Mouse (Mus musculus) embryonic facial prominence, embryonic 10.5 days (tissue): ENCODE measurements around the gene Prr11. TPM values are rescaled to one million over a fixed set of nuclear protein-coding genes. Genes with fewer than 3 reads are reported as not detected.

Experiments used
- DNase-seq: peaks from one replicate; pipeline ENCODE4 v3.0.0-alpha.2; 2017; ENCODE audit warnings: low spot score
- H3K27ac ChIP-seq: fragments of 300-500 bp; sonication (generic); replicated peaks from 2 replicates; pipeline ENCODE4 v1.5.1; 2016; ENCODE audit warnings: mild to moderate bottlenecking
- H3K27me3 ChIP-seq: fragments of 300-500 bp; sonication (generic); replicated peaks from 2 replicates; pipeline ENCODE4 v1.6.1; 2016; ENCODE audit warnings: low read depth, mild to moderate bottlenecking; ENCODE audit not compliant: poor library complexity, severe bottlenecking
- H3K36me3 ChIP-seq: fragments of 300-500 bp; sonication (generic); replicated peaks from 2 replicates; pipeline ENCODE4 v1.6.1; 2016; ENCODE audit warnings: mild to moderate bottlenecking, moderate library complexity
- H3K4me1 ChIP-seq: fragments of 300-500 bp; sonication (generic); 2 replicates; pipeline ENCODE4 v1.6.1; 2016
- H3K4me3 ChIP-seq: fragments of 300-500 bp; sonication (generic); 2 replicates; pipeline ENCODE4 v1.5.1; 2016; ENCODE audit warnings: mild to moderate bottlenecking, moderate library complexity
- H3K9me3 ChIP-seq: fragments of 300-500 bp; sonication (generic); 2 replicates; pipeline ENCODE4 v1.6.1; 2016; ENCODE audit warnings: mild to moderate bottlenecking
- WGBS: fragments of 180-500 bp; shearing (Covaris S2); methylation state at CpG from one replicate; pipeline ENCODE4 v1.1.7; 2016; 5-methylcytosine and 5-hydroxymethylcytosine counted together
- polyA plus RNA-seq: library from polyadenylated mRNA; unstranded; fragments of >200 nt; fragmentation: Nextera tagmentation; extraction: Ambion mirVana; gene quantifications from 2 replicates; pipeline ENCODE4 v1.2.1, GENCODE M21; 2016

The Prr11 gene
- 17.5 and 17.9 TPM in 2 replicates for polyA plus RNA-seq

- DNase-seq = no peak
- H3K4me1 ChIP-seq = peaks cover 34% of the 10 kb centered on the region
- under 1% methylated on average over 14 of the region's 14 CpGs for WGBS
- no peaks in the 10 kb centered on the region for H3K27me3 ChIP-seq
- peaks cover 53% of the 10 kb centered on the region for H3K36me3 ChIP-seq
- H3K27ac ChIP-seq = peak within 1 kb of the TSS; percentile 100
- no peaks in the 10 kb centered on the region for H3K9me3 ChIP-seq
- H3K4me3 ChIP-seq = peak within 1 kb of the TSS; percentile 96
Observed at GRCm38 (mm10) chr11:87108409-87108754, at the start of gene Prr11. TSS of gene Prr11 (minus strand) at chr11:87108708.

GRCm38 (mm10) chr11:87158012-87158411 lies 49.5 kb upstream of the Prr11 start:
- H3K27ac ChIP-seq = no peak overlapping the region
- peaks cover 77% of the 10 kb centered on the region for H3K36me3 ChIP-seq
- 95% methylated on average over 2 of the region's 2 CpGs for WGBS
- no peak for DNase-seq
- no peaks in the 10 kb centered on the region for H3K27me3 ChIP-seq
- H3K4me3 ChIP-seq = no peak overlapping the region
- no peaks in the 10 kb centered on the region for H3K4me1 ChIP-seq
- no peaks in the 10 kb centered on the region for H3K9me3 ChIP-seq

- Histone ChIP-seq H3K36me3 (peaks cover 77% of the 10 kb centered on the region), H3K9me3 (no peaks in the 10 kb centered on the region)
- 86% methylated on average over 4 of the region's 4 CpGs for WGBS
Observed at GRCm38 (mm10) chr11:87136233-87136632, 27.7 kb upstream of the Prr11 start.

GRCm38 (mm10) chr11:87126824-87127816 lies 18.6 kb upstream of the Prr11 start, which contains the start of gene Trim37:
TSS of gene Trim37 (plus strand) at chr11:87127077.
- Histone ChIP-seq H3K27me3 (no peaks in the 10 kb centered on the region), H3K36me3 (peaks cover 53% of the 10 kb centered on the region), H3K27ac (peak within 1 kb of the TSS; percentile 92), H3K9me3 (no peaks in the 10 kb centered on the region), H3K4me3 (peak within 1 kb of the TSS; percentile 97), H3K4me1 (peaks cover 27% of the 10 kb centered on the region)
- DNase-seq = peak; percentile 97
- under 1% methylated on average over 96 of the region's 105 CpGs for WGBS

More at GRCm38 (mm10) chr11:87136233-87136632, 27.7 kb upstream of the Prr11 start:
- no peak for DNase-seq
- H3K4me3 ChIP-seq = no peak overlapping the region
- no peaks in the 10 kb centered on the region for H3K27me3 ChIP-seq
- H3K27ac ChIP-seq = no peak overlapping the region
- no peaks in the 10 kb centered on the region for H3K4me1 ChIP-seq

GRCm38 (mm10) chr11:87126281-87126823 lies 17.8 kb upstream of the Prr11 start:
- Histone ChIP-seq H3K9me3 (no peaks in the 10 kb centered on the region), H3K4me1 (peaks cover 27% of the 10 kb centered on the region), H3K4me3 (peak overlapping the region; percentile 97), H3K36me3 (peaks cover 55% of the 10 kb centered on the region), H3K27me3 (no peaks in the 10 kb centered on the region), H3K27ac (peak overlapping the region; percentile 92)
- peak; percentile 38 for DNase-seq
- 2% methylated on average over 12 of the region's 12 CpGs for WGBS

GRCm38 (mm10) chr11:87125562-87125961 lies 17.1 kb upstream of the Prr11 start:
- no peaks in the 10 kb centered on the region for H3K27me3 ChIP-seq
- H3K4me1 ChIP-seq = peaks cover 27% of the 10 kb centered on the region
- WGBS = 59% methylated on average over 4 of the region's 4 CpGs
- no peaks in the 10 kb centered on the region for H3K9me3 ChIP-seq
- peak overlapping the region; percentile 92 for H3K27ac ChIP-seq
- DNase-seq = no peak
- H3K36me3 ChIP-seq = peaks cover 55% of the 10 kb centered on the region
- peak overlapping the region; percentile 97 for H3K4me3 ChIP-seq

- peaks cover 79% of the 10 kb centered on the region for H3K36me3 ChIP-seq
- 88% methylated on average over 8 of the region's 8 CpGs for WGBS
- H3K4me1 ChIP-seq = peaks cover 11% of the 10 kb centered on the region
- DNase-seq = no peak
- H3K4me3 ChIP-seq = no peak overlapping the region
- H3K9me3 ChIP-seq = no peaks in the 10 kb centered on the region
- no peaks in the 10 kb centered on the region for H3K27me3 ChIP-seq
- no peak overlapping the region for H3K27ac ChIP-seq
Observed at GRCm38 (mm10) chr11:87121864-87122263, 13.4 kb upstream of the Prr11 start.

- WGBS = 13% methylated on average over 9 of the region's 9 CpGs
Observed at GRCm38 (mm10) chr11:87110172-87110909, 1.8 kb upstream of the Prr11 start.

GRCm38 (mm10) chr11:87109519-87110171 lies 1.1 kb upstream of the Prr11 start:
- Histone ChIP-seq H3K27me3 (no peaks in the 10 kb centered on the region), H3K4me3 (peak overlapping the region; percentile 96), H3K27ac (peak overlapping the region; percentile 100), H3K9me3 (no peaks in the 10 kb centered on the region), H3K36me3 (peaks cover 53% of the 10 kb centered on the region), H3K4me1 (peaks cover 35% of the 10 kb centered on the region)
- under 1% methylated on average over 42 of the region's 42 CpGs for WGBS
- peak; percentile 71 for DNase-seq

More at GRCm38 (mm10) chr11:87110172-87110909, 1.8 kb upstream of the Prr11 start:
- Histone ChIP-seq H3K27me3 (no peaks in the 10 kb centered on the region), H3K9me3 (no peaks in the 10 kb centered on the region), H3K4me3 (peak overlapping the region; percentile 96), H3K27ac (peak overlapping the region; percentile 100), H3K36me3 (peaks cover 53% of the 10 kb centered on the region), H3K4me1 (peaks cover 35% of the 10 kb centered on the region)
- no peak for DNase-seq

- under 1% methylated on average over 40 of the region's 40 CpGs for WGBS
Observed at GRCm38 (mm10) chr11:87108755-87109518, 429 bp upstream of the Prr11 start, which contains the start of gene Ska2. TSS of gene Ska2 (plus strand) at chr11:87109234.

GRCm38 (mm10) chr11:87087142-87087541 lies 21.4 kb downstream of the Prr11 start:
- peaks cover 33% of the 10 kb centered on the region for H3K4me1 ChIP-seq
- H3K27ac ChIP-seq = peak overlapping the region; percentile 91
- peaks cover 65% of the 10 kb centered on the region for H3K36me3 ChIP-seq
- no peaks in the 10 kb centered on the region for H3K9me3 ChIP-seq
- no peak for DNase-seq
- H3K4me3 ChIP-seq = peak overlapping the region; percentile 92
- H3K27me3 ChIP-seq = no peaks in the 10 kb centered on the region
- 80% methylated on average over 2 of the region's 2 CpGs for WGBS

More at GRCm38 (mm10) chr11:87108755-87109518, 429 bp upstream of the Prr11 start, which contains the start of gene Ska2:
- peaks cover 35% of the 10 kb centered on the region for H3K4me1 ChIP-seq
- no peaks in the 10 kb centered on the region for H3K9me3 ChIP-seq
- peak within 1 kb of the TSS; percentile 96 for H3K4me3 ChIP-seq
- DNase-seq = peak; percentile 98
- H3K36me3 ChIP-seq = peaks cover 53% of the 10 kb centered on the region
- H3K27ac ChIP-seq = peak within 1 kb of the TSS; percentile 100
- no peaks in the 10 kb centered on the region for H3K27me3 ChIP-seq
